Mouse (Mus musculus) granulocyte monocyte progenitor cell, adult 5-6 weeks (primary cell): Measurements from ENCODE around the gene Pycr2. TPM values are rescaled to one million over a fixed set of nuclear protein-coding genes. Genes with fewer than 3 reads are reported as not detected.

Experiments
- ATAC-seq: replicated peaks from 2 replicates; pipeline ENCODE4 v1.8.0; 2016; ENCODE audit warnings: mild to moderate bottlenecking, moderate TSS enrichment, inconsistent platforms; ENCODE audit not compliant: poor library complexity, severe bottlenecking
- total RNA-seq, 2 experiments: library from RNA; stranded (forward) in 1 of 2; stranded (reverse) in 1 of 2; fragments of 200-712, 200-1000 nt in 1 of 2; fragments of >200 nt in 1 of 2; fragmentation: Nextera tagmentation in 1 of 2; gene quantifications; 2 replicates each; pipeline ENCODE4 v1.2.3; 2014 to 2017

The Pycr2 gene
- total RNA-seq, 2 experiments from 2014 or later = 28.4 to 53.2 TPM

- ATAC-seq = no peak
These were observed 441 bp upstream of the Pycr2 start for GRCm38 (mm10) chr1:180903666-180904038.

DNA sequence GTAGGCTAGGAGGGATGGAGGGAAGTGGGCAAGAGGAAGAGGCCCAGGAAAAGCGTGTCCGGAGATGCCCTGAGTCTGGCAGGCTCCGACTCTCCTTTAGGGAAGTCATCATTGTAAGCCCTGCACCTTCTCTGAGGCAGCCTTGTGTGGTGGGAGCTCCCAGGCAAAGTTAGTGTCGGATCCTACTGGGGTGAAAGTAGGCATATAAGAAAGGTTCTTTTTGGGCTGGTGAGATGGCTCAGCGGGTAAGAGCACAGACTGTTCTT, 655 bp downstream of the Pycr2 start:
- peak; percentile 65 for ATAC-seq

DNA sequence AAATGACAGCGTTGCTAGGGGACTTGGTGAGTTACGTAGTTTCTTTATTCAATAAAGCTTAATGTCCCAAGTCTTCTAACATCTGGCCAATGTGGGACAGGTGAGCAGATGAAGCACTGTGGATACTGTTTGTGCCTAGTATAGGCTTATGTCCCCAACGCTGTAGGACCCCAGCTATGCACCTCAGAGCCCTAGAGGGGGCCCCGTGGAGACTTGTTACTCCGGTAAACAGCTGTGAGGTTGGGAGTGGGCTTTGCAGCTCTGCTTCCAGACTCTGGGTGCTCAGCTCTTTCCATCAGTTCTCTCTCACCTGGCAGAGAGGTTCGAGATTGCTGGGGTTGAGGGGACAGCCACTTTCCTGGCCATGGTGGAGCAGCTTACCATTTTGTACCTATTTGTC, 1.2 kb downstream of the Pycr2 start:
- ATAC-seq = no peak

DNA sequence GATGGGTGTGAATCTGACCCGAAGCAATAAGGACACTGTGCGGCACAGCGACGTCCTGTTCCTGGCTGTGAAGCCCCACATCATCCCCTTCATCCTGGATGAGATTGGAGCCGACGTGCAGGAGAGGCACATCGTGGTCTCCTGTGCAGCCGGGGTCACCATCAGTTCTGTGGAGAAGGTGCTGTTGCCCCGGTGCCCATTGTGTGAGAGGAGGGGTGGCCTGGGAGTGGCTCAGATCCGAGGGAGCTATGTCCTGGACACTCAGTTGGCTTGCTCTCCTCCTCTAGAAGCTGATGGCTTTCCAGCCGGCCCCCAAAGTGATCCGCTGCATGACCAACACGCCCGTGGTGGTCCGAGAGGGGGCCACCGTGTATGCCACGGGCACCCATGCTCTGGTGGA, 1.8 kb downstream of the Pycr2 start:
- ATAC-seq = no peak

DNA sequence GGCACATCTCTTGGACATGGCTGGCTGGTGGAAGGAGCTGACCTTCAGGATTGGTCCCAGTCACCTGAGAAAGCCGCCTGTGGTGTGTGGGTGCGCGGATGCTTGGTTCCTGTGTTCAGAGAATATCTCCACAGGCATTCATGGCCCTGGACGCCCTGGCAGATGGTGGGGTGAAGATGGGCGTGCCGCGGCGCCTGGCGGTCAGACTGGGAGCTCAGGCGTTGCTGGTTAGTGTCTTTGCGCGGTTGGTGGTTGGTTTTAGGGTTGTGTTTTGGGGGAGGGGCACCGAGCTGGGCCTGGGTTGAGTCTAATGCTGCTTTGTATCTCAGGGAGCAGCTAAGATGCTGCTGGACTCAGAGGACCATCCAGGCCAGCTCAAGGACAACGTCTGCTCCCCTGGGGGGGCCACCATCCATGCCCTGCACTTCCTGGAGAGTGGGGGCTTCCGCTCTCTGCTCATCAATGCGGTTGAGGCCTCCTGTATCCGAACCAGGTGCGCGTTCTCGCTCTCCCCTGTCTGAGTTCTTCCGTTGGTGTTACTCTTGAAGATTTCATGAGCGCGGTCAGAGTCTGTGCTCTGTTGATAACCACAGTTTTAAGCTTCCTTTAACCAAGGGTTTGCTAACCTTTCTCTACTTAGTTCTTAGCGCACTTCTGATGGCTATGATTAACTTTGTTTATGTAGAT, 2.5 kb downstream of the Pycr2 start:
- ATAC-seq = no peak

- ATAC-seq = 0 out of 2 replicates have a peak, but pooled peaks have one; percentile 18
These were observed 7.0 kb downstream of the Pycr2 start for GRCm38 (mm10) chr1:180911138-180911537.

GRCm38 (mm10) chr1:180911653-180912287, 7.7 kb downstream of the Pycr2 start:
- peak; percentile 70 for ATAC-seq

GRCm38 (mm10) chr1:180912792-180913191, 8.7 kb downstream of the Pycr2 start:
- peak; percentile 36 for ATAC-seq

GRCm38 (mm10) chr1:180913797-180914196, 9.7 kb downstream of the Pycr2 start:
- ATAC-seq = no peak

DNA sequence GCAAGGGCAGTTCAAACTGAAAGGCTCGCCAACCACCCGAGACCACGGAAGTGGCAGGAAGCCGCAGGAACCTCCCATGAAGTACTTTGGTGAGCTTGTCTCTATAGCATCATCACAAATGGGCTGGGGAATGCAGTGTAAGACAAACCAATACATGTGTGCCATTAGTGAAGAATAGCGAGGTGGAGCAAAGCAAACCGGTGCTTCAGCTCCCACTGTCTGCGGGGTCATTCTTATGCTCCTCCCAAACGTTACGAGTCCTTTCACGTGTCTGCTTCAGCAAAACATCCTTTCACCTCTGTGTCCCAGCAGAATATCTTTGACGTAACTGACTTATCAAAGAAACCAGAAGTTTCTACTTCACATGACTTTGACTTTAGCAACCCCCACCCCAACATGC, 12.3 kb downstream of the Pycr2 start:
- ATAC-seq = no peak

- no peak for ATAC-seq
These were observed 13.0 kb downstream of the Pycr2 start for GRCm38 (mm10) chr1:180917053-180917452.

GRCm38 (mm10) chr1:180919686-180920085, 15.6 kb downstream of the Pycr2 start:
- peak; percentile 68 for ATAC-seq

DNA sequence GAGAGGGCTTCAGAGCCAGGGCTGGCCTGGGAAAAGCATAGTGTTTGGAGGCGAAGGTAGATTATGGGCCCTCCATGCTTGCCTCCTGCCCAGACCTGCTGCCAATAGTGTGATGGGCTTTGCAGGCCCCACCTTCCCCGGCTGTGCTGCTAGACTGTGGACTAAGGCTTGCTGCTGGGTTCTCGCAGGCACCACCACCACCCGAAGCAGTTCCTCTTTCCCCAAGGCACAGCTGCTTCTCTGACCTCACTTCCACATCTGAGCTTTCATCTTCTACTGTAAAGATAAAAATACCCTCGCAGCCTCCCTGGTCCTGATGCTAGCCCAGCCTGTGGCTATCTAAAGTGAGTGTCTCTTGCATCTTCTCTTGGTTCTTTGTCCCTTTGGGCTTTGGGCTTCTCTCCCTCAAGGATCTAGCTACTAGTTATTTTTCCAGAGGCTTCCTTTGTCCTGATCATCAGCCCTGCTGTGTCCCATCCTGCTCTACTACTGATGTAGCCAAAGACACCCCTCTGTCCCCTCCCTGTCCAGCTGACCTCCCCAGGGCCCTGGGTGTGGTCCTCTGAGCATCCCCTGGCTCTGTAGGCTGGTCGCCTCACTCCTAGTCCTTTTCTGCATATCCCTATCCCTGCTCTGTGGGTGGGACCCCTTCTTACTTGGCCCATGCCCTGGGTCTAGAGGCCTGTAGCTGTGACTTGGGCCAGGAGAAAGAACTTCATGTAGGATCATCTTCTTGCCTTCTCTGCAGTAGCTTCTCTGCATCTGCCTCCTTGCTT, 18.4 kb downstream of the Pycr2 start:
- ATAC-seq = peak; percentile 96

GRCm38 (mm10) chr1:180924737-180925136, 20.6 kb downstream of the Pycr2 start:
- ATAC-seq = no peak

DNA sequence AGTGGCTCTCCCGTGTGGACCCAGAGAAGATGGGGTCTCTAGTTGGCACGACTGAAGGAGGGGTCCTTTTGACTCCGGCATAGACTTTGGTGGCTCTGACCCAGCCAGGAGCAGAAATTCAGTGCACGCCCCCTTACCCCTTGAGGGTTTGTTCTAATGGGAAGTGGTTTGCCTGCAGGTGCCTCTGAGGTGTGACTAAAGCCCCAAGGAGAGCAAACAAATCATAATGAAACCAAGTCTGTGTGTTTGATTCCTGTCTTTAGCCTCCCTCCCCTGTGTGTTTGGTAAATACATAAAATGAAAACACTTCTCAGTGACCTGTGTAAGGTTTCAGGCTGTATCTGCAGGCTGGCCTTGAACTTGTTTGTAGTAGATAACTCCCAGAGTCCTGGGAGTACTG, 22.2 kb downstream of the Pycr2 start:
- ATAC-seq = no peak

GRCm38 (mm10) chr1:180929599-180929998, 25.5 kb downstream of the Pycr2 start:
- no peak for ATAC-seq

- ATAC-seq = no peak
These were observed 27.0 kb downstream of the Pycr2 start for GRCm38 (mm10) chr1:180931106-180931505.

- ATAC-seq = no peak
These were observed 29.6 kb downstream of the Pycr2 start for GRCm38 (mm10) chr1:180933659-180934058.

DNA sequence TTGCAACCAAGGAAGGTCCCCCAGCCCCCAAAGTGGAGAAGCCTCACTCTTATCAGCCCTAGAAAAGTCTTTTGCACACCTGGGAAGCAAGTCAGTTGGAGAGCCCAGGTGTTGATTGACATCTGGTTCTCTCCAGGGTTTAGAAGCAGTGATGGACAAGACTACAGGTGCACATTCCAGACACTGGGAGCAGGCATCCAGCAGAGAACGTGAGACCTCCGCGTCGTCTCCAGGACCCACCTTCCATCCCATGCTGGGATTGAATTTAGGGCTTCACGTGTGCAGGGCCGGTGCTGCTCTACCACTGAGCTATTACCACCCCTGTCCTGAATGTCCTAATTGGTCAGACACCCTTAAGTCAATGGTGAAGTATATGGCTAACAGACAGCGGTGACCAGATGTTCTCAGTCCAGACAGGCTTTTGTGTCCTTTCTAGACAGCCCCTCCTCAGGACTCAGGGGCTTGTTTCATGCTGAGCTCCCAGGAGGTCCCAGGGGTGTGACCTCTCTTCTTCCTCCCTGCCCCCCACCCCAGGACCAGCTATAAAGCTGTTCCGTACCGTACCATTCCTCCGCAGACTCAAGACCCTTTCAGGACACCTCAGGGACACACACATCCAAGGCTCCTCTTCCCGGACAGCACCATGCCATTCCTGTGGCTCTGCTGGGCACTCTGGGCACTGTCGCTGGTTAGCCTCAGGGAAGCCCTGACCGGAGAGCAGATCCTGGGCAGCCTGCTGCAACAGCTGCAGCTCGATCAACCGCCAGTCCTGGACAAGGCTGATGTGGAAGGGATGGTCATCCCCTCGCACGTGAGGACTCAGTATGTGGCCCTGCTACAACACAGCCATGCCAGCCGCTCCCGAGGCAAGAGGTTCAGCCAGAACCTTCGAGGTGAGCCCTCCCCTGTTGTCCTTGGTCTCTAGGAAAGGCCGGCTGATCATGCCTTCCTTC, 30.6 kb downstream of the Pycr2 start, which contains the start of gene Lefty1:
Gene Lefty1, plus strand, starts transcription at position 556 of the 953 bp plus-strand sequence.
- ATAC-seq = no peak

- ATAC-seq = peak; percentile 64
These were observed 32.7 kb downstream of the Pycr2 start for GRCm38 (mm10) chr1:180936610-180937398.
